Mouse (Mus musculus): ENCODE results near the gene Wnk3.
"Not testable (repeated sequence)": the region's sequence is repeated elsewhere in the genome, so short reads cannot be mapped to it uniquely, and the experiment has no call there.

Gene Wnk3

DNA sequence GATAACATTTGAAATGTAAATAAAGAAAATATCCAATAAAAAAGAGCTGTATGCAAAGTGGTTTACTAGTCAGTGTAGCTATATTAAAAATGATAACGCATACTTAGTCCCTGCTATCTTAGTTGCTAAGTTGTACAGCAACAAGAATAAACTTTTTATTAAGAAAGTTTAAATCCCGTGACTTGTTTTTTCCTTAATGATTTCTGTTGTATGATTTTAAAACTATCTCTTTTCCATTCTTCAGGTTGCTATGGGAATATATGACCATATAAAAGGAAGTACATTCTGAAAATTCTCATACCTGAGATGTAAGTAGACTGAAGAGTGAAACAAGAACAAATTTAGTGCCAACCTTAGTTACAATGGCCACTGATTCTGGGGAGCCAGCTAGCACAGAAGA lies at the start of gene Wnk3:
TSS of gene Wnk3 (plus strand) at position 301 of the 400 bp plus-strand sequence.
- in situ Hi-C loops (cut with MboI, MseI): no loop called here

DNA sequence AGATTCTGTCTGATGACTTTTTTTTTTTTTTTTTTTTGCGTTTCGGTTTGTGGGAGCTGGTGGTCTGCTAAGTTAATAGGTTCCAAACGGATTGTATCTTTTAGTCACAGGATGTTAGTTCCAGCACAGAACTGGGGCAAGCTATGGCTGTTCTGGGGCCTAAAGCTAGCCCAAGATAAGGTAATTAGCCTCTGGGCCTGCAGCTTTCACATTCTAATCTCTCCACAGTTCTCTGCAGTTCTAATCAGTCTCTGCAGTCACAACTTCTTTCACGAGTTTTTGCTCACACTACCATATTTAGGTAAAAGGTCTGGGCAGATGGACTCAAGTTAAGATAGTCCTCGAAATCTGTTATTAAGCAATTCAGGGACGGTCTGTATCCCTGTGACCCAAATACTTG lies 39.5 kb upstream of the Wnk3 start:
- in situ Hi-C loops (cut with MboI, MseI): no loop called here

DNA sequence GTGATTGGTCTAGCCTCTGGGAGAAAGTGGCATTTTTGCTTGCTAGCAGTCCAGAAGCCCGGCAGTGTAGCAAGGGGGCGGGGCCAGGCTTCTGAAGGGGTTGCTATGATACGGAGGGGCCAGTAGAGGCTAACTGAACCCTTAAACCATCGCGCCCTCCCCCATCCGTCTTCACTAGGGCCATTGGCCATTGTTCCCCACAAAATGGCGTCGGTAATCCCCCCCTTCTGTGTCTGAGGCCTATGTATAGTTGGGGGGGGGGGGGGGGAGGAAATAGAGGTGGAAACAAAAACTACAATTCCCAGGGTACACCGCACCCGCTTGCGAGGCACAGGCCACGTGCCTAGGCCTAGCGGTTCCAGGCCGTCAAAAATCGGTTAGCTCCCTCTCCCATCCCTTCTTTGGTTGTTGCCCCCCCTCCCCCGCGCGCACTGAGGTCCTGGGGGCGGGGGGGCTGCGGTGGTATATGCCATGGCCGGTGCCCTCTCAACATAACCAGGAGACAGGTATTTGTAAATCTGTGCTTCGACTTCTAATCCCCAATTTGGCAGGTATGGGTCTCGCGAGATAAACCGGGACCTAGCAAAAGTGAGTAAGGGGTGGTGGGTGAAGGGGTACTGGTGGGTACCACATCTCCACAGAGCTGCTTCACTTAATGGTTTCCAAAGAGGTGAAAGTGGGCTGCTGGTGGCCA lies 29.3 kb upstream of the Wnk3 start:
- in situ Hi-C loops (cut with MboI, MseI): no loop called here

DNA sequence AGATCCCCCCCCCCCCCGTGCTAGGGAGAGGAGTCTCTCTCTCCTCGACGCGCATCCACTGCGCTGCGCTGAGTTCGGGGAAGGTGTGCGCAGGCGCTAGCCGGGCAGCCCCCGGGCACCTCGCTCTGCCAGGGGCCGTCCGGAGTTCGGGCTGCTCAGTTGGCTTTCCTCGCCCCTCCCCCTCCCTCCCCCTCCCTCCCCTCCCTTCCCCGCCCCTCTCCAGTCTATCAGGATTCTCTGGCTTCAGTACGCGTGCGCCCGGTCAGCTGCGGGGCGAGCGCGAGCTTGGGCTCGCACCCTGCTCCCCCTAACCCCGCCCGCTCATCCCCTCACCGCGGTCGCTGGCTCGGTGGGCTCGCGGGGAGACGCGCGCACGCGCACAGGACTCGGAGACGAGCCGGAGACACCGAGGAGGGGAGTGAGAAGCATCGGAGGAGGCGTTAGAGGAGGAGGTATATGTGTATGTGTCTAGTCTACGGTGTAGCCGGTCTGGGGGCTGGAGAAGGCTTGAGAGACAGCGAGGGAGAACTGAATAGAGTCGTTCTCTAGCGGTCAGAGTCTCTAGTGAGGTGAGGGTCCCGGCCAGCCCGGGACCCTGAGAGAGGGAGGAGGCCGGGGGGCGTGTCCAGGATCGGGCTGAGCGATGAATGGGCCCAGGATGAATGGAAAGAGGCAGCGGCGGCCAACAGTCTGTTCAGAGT lies 28.5 kb upstream of the Wnk3 start:
- in situ Hi-C loops (cut with MboI, MseI): no loop called here

DNA sequence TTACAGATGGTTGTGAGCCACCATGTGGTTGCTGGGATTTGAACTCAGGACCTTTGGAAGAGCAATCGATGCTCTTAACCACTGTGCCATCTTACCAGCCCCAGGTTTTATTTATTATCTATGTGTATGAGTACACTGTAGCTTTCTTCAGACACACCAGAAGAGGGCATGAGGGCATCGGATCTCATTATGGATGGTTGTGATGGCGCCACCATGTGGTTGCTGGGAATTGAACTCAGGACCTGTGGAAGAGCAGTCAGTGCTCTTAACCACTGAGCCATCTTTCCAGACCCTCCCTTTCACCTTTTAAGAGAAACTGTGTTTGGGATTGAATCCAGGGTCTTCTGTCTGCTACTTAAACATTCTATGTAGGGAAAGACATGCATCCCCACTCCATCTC lies 24.7 kb upstream of the Wnk3 start:
- in situ Hi-C loops (cut with MboI, MseI): not testable (repeated sequence)

DNA sequence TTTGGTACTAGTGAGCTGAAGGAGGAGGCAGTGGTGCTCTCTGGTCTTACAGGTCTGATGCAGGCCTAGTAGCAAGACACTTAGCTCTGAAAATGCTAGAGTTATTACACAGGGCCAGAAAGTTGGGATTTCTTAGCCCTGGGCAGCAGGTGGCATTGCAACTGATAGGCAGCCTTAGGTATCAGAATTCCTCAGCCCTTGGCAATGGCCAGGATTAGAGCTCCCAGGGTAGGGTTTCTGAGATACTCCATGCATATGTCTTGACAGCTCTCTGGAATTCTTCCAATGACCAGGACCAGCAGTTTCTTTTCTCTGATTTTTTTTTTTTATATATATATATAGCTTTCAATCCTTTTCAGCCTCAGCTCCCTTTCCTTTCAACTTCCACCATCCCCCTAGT lies 100.5 kb downstream of the Wnk3 start:
- in situ Hi-C loops (cut with MboI, MseI): no loop called here

DNA sequence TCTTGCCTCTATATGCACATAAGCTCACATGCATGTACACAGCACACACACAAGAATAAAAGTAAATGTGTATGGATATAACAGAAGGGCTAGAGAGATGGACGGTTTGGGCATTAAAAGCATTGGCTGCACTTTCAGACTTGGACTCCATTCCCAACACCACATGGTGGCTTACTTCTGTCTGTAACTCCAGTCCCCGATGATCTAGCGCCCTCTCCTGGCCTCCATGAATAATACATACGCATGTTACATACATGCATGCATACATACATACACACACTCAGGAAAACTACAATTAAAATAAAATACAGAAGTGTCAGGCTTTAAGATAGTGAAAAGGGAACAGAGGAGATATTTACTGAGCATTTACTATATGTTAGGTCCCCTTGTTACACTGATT lies 115.9 kb downstream of the Wnk3 start:
- in situ Hi-C loops (cut with MboI, MseI): no loop called here

DNA sequence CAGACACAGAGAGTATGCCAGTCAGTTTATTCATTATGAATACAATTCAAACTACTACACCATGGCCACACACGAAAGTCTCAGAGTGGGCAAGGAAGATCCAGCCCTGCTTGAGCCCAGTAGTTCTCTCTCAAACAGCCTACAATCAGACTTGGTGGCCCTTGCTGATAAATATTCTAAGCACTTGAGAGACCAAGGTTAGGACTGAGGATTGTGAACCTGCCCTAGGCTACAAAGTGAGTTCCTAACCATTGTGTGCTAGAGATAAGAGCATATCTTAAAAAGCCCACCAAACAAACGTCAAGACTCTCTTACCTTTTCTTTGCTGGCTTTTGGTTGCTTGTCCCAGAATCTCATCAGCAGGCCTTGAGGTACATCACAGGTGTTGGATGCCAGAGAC lies 135.7 kb downstream of the Wnk3 start:
- in situ Hi-C loops (cut with MboI, MseI): no loop called here

DNA sequence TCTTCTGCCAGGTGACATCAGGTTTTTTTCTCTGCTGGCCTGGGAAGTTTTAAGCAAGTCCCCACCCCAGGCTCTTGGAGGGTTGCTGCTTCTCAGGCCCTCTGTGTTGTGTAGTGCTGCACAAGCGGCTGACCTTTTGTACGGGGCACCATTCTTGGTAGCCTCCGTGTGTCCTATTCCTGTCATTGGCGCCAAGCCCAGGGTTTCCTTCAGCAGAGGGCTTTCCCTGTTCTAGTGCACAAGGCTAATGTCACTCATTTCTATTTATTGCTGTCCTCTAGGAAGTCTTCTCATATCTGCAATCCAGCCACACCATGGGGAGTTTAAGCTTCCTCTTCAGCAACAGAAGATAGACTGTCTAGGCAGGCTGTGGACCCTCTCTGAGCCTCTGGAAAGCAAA lies 139.9 kb downstream of the Wnk3 start:
- in situ Hi-C loops (cut with MboI, MseI): no loop called here

DNA sequence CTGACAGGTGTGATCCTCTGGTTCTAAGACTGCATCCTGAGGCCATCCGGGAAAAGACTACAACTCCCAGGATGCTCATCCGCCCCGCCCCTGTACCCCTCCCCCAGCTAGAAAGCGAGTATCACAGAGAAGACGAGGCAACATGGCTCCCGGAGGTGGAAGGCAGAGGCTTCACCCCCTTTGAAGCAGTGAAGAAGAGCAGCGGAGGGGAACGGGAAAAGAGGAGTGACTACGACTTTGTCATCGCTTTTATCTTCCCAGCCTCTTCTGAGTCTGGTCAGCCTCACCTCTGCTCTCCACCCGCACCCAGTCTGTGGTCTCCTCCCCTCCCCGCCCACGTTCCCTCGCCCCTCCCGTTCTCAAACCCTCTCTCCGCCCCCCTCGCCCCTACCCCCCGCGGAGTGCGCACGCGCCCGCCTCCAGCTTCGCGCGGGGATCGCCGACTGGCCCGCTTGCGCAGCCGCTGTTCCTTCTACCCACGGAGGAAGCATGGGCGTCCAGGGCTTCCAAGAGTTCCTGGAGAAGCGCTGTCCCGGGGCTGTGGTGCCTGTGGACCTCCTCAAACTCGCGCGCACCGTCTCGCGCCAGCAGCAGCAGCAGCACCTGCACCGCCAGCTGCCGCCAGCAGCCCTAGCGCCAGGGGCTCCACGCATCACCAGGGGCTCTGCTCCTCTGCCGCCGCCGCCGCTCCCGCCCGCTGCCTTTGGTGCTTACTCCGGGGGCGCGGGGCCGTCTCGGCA lies 146.1 kb downstream of the Wnk3 start, which contains the start of gene Fam120c:
TSS of gene Fam120c (plus strand) at position 415 of the 740 bp plus-strand sequence.
- in situ Hi-C loops (cut with MboI, MseI): no loop called here

DNA sequence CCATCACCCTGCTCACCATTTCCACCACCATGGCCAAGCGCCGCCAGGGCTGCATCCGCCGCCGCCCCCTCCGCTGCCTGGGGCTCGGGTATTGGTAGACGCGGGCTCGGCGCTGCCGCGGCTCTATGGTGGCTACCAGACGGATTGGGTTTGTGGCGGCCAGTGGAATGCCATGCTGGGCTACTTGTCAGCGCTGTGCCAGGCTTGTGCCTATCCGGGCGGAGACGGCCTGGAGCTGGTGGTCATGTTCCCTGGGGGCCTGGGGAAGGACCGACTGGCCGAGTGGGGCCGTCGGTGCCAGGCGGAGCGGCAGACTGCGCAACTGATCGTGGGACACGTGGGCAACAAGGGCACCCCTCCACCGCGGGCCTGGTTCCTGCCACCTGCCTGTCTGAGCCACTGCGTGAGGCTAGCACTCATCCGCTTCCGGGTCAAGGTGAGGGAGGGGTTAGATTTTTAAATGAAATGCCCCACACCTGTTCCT lies 146.7 kb downstream of the Wnk3 start:
- in situ Hi-C loops (cut with MboI, MseI): no loop called here

DNA sequence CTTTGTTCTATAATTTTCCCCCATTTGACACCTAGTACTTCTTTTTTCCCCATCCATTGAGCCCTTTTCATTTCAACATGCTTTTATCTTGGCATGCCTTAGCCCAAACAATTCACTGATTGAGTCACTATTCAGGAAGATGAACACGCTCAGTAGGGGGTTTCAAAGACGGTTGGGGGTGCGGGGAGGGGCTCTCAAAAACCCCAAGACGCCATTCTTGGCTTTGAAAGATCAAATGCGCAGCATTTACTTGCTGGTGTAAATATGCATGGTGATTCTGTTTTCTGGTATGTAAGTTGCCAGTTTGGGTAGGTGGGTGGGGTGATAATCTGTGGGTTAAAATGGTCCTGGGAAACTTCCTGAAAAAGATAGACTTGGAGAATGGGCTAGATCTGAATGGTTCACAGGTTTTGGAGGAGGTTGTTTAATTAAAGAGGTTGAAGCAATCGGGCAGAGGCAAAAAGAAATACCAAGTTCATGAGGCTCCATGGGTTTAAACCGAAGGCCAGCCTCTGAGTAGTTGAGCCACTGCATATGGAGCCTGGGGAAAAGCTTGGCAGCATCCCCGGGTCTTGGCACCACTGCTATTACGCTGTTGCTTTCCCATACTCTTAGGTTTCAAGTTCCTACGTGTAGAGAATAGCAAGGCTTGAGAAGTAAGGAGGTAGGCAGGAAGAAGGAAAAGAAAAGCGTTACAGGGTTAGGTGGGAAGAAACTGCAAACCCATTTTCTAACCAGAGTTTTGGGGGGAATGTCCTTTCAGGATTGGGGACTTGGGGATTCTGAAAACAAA lies 147.7 kb downstream of the Wnk3 start:
- in situ Hi-C loops (cut with MboI, MseI): no loop called here

DNA sequence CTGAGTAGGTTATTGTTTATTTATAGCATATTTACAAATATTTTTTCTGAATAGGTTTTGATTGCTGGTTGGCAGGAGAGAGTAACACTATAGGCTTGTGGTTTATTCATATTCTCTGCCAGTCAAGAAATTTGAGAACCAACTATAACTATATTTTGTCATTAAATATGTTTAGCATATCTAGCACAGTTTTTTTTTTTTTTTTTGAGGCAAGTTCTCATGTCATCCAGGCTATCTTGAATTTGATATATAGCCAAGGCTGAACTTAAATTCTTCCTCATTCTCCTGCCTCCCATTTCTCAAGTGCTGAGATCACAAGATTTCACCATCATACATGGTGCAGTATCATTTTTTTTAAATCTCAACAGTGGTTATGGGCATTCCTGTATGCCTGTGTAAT lies 149.4 kb downstream of the Wnk3 start:
- in situ Hi-C loops (cut with MboI, MseI): no loop called here

DNA sequence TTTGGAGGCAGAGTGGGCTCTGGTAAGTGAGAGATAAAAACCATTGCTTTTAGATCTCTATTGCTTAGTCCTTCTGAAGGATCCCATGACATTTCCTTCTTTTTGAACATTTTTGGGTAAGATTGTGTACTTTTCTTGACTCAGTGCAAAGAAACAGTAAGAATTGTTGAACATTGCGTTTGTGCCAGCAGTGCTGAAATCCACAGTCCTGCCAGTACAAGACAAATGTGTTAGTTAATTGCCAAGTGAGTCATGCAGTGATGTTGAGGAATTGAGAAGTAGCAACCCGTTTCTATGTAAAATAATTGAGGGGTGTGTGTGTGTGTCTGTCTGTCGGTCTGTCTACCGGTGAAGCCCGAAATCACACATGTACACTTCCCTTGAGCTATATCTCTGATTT lies 151.4 kb downstream of the Wnk3 start:
- in situ Hi-C loops (cut with MboI, MseI): no loop called here
